Mouse (Mus musculus) limb, embryonic 12.5 days (tissue): ENCODE measurements around the gene Ensa. TPM values are rescaled to one million over a fixed set of nuclear protein-coding genes. Genes with fewer than 3 reads are reported as not detected.
"Not testable (repeated sequence)": the region's sequence is repeated elsewhere in the genome, so short reads cannot be mapped to it uniquely, and the experiment has no call there.

Source experiments
- ATAC-seq: fragments of 200-750 bp; cut with Nextera tagmentation; 2 replicates; pipeline ENCODE4 v1.8.0; 2017; ENCODE audit warnings: low read depth, moderate TSS enrichment; ENCODE audit not compliant: insufficient number of reproducible peaks, insufficient read depth, low FRiP score, low TSS enrichment
- H3K27ac ChIP-seq: fragments of 300-500 bp; sonication (generic); 2 replicates; pipeline ENCODE4 v1.5.1; 2016; ENCODE audit warnings: mild to moderate bottlenecking, moderate library complexity
- H3K27me3 ChIP-seq: fragments of 300-500 bp; sonication (generic); 2 replicates; pipeline ENCODE4 v1.6.1; 2016; ENCODE audit warnings: mild to moderate bottlenecking, moderate library complexity
- H3K36me3 ChIP-seq: fragments of 300-500 bp; sonication (generic); 2 replicates; pipeline ENCODE4 v1.6.1; 2016; ENCODE audit warnings: mild to moderate bottlenecking, moderate library complexity
- H3K4me1 ChIP-seq: fragments of 300-500 bp; sonication (generic); replicated peaks from 2 replicates; pipeline ENCODE4 v1.6.1; 2016
- H3K4me2 ChIP-seq: fragments of 300-500 bp; sonication (generic); 2 replicates; pipeline ENCODE4 v1.6.1; 2016; ENCODE audit warnings: mild to moderate bottlenecking, moderate library complexity
- H3K4me3 ChIP-seq: fragments of 300-500 bp; sonication (generic); replicated peaks from 2 replicates; pipeline ENCODE4 v1.5.1; 2016; ENCODE audit warnings: mild to moderate bottlenecking
- H3K9ac ChIP-seq: fragments of 300-500 bp; sonication (generic); replicated peaks from 2 replicates; pipeline ENCODE4 v1.6.1; 2016; ENCODE audit warnings: mild to moderate bottlenecking, moderate library complexity
- H3K9me3 ChIP-seq: fragments of 300-500 bp; sonication (generic); 2 replicates; pipeline ENCODE4 v1.6.1; 2016; ENCODE audit warnings: mild to moderate bottlenecking, moderate library complexity
- WGBS: fragments of 180-500 bp; shearing (Covaris S2); methylation state at CpG from one replicate; pipeline ENCODE4 v1.1.7; 2016; 5-methylcytosine and 5-hydroxymethylcytosine counted together
- polyA plus RNA-seq: library from polyadenylated mRNA; unstranded; fragments of >200 nt; fragmentation: Nextera tagmentation; extraction: Ambion mirVana; gene quantifications from 2 replicates; pipeline ENCODE4 v1.2.1, GENCODE M21; 2016

The Ensa gene
- 82.6 and 90.0 TPM in 2 replicates for polyA plus RNA-seq

DNA sequence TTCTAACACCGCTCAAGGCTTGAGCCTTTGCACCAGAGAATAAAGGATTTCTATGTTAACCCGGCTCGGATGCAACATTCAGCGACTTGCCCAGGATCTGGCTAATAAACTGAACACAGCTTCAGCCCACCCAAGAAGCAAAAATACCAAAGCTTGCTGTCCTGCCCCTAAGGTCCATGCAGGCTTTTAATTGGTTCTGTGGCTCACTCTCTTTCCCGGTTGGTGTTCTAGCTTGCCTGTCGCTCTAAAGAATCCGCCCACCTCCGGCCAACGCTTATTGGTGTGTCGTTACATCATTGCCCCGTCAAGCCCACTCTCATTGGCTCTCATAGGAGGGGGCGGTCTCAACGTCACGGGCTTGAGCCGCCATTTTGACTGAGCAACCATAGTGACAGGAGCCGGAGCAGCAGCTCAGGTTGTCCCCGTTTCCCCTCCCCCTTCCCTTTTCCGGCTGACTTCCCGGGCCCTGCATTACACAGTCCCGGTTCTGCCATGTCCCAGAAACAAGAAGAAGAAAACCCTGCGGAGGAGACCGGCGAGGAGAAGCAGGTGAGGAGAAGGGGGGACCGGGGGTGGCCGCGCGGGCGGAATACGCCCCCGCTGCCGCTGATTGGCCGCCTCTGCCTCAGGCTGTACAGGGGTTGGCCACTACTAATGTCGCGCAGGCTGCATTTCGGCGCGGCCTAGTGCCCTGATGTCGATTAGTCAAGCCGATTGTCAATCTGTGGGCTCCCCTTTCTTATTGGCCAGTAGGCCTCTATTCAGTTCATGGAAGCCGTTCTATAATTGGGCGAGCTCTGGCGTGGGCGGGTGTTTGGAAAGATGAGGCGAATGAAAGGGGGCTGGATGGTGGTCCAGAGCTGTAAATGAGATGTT lies at the start of gene Ensa:
Gene Ensa, plus strand, starts transcription at position 366 of the 876 bp plus-strand sequence.
- under 1% methylated on average over 44 of the region's 44 CpGs for WGBS
- Histone ChIP-seq H3K4me2 (peak within 1 kb of the TSS; percentile 86), H3K4me3 (peak within 1 kb of the TSS; percentile 62), H3K36me3 (peaks cover 42% of the 10 kb centered on the region), H3K27me3 (no peaks in the 10 kb centered on the region), H3K4me1 (peaks cover 22% of the 10 kb centered on the region), H3K9ac (peak within 1 kb of the TSS; percentile 50), H3K9me3 (no peaks in the 10 kb centered on the region), H3K27ac (peak within 1 kb of the TSS; percentile 92)
- peak; percentile 99 for ATAC-seq

DNA sequence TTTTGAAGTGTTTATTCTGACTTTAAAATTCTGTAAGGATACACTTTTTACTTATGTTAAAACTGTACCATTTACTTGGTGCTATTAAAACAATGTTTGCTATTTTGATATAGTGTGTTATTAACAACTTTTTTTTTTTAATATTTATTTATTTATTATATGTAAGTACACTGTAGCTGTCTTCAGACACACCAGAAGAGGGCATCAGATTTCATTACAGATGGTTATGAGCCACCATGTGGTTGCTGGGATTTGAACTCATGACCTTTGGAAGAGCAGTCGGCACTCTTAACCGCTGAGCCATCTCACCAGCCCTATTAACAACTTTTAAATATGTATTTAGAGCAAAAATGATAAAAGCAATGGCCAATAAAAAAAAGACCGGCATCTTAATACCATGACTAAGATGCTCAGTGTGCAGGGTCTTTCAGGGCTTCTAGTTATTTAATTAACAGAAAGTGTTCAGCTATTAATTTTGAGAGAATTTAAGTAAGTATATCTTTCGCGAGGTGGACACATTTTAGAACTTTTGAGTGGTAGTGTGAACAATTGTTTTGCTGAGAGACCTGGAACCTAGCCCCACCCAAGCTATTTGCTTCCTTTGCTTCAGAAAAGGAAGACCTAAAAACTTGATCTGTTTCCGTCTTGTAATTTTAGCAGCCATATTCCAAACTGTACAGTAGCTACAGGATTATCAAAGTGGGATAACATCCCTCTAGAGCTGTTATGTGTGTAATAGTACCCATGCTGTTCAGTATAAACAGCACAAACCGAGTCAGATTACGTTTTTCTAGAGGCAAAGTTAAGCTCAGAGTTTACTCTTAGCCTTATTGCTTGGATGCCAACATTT lies 36.8 kb upstream of the Ensa start:
- H3K27me3 ChIP-seq = no peaks in the 10 kb centered on the region
- H3K9me3 ChIP-seq = no peaks in the 10 kb centered on the region
- H3K36me3 ChIP-seq = peaks cover 9% of the 10 kb centered on the region
- H3K9ac ChIP-seq = no peak overlapping the region
- 53% methylated on average over 8 of the region's 8 CpGs for WGBS
- ATAC-seq = peak; percentile 21; the same call in 1 of the 2 replicates
- peak overlapping the region; percentile 69 for H3K4me3 ChIP-seq
- peaks cover 5% of the 10 kb centered on the region; the same call in 1 of the 2 replicates for H3K4me1 ChIP-seq
- H3K4me2 ChIP-seq = peak overlapping the region; percentile 62
- no peak overlapping the region for H3K27ac ChIP-seq

DNA sequence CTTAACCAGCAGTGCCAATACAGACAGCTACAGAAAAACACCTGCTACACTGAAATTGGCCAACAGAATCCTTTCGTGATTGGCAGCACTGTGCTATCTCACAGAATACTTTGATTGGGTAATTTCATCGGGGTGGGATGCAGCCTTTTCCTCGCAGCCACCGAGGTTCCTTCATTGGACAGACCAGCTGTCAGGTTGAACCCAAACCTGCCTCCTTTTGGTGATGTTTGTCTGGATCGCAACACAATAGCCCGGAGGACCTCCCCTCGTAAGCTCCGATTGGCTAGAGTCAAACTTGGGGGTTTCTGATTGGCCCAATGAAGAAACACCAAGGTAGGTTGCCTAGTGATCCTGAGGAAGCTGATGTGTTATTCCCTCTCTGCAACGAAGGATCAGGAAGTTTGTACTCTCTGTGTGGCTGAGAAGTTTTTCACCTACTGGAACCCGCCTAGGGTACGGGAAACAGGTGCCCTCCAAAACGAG lies 36.1 kb upstream of the Ensa start, which contains the start of gene Golph3l:
Gene Golph3l, plus strand, starts transcription at position 331 of the 483 bp plus-strand sequence.
- peak within 1 kb of the TSS; percentile 78 for H3K27ac ChIP-seq
- peak; percentile 100 for ATAC-seq
- 0% methylated on average over 12 of the region's 12 CpGs for WGBS

DNA sequence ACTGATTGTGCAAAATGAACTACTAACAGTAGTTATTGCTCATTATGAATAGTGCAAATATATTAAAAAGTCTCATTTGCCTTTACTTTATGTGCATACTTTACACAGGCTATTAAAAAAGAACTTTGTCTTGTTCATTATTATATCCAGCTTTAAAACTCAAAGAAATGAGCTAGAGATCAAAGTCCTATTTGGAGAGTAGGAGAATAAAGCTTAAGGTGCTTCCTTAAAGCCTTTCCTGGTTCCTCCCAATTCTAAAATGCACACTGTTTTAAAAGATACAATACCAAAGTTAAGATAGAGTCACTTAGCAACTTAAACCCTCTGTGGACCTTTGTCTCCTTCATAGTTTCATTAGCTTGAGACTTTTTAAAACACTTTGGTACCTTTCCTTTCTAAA lies 26.1 kb upstream of the Ensa start:
- Histone ChIP-seq H3K9me3 (no peaks in the 10 kb centered on the region), H3K9ac (no peak overlapping the region), H3K4me3 (no peak overlapping the region), H3K4me1 (no peaks in the 10 kb centered on the region), H3K36me3 (peaks cover 29% of the 10 kb centered on the region), H3K4me2 (no peak overlapping the region), H3K27ac (no peak overlapping the region), H3K27me3 (no peaks in the 10 kb centered on the region)
- ATAC-seq = no peak

More for the DNA sequence above, 36.1 kb upstream of the Ensa start, which contains the start of gene Golph3l:
- Histone ChIP-seq H3K4me2 (peak within 1 kb of the TSS; percentile 62), H3K4me3 (peak within 1 kb of the TSS; percentile 69), H3K9me3 (no peaks in the 10 kb centered on the region), H3K9ac (peak within 1 kb of the TSS; percentile 64), H3K4me1 (peaks cover 5% of the 10 kb centered on the region; the same call in 1 of the 2 replicates), H3K27me3 (no peaks in the 10 kb centered on the region), H3K36me3 (peaks cover 16% of the 10 kb centered on the region)

DNA sequence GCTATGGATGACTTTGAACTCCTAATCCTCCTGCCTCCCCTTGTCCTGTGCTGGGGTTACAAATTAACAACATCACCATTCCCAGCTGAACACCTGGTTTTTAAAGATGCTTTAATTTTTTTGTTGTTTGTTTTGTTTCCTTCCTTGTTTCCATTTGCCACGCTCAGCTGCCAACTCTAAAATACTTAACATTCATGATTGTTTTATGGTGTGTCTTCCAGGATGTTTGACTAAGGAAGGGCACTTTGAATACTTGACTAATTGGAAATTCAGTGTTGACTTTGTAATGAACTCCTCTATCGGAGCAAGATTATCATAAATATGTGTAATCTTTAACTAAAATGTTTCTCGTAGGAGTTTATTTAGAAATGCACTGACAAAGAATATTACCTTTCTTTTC lies 23.5 kb upstream of the Ensa start:
- H3K9ac ChIP-seq = no peak overlapping the region
- H3K4me1 ChIP-seq = no peaks in the 10 kb centered on the region
- no peak for ATAC-seq
- H3K4me3 ChIP-seq = no peak overlapping the region
- peaks cover 21% of the 10 kb centered on the region for H3K36me3 ChIP-seq
- 94% methylated on average over 3 of the region's 3 CpGs for WGBS
- no peak overlapping the region for H3K4me2 ChIP-seq
- no peaks in the 10 kb centered on the region for H3K27me3 ChIP-seq
- H3K27ac ChIP-seq = no peak overlapping the region
- no peaks in the 10 kb centered on the region for H3K9me3 ChIP-seq

DNA sequence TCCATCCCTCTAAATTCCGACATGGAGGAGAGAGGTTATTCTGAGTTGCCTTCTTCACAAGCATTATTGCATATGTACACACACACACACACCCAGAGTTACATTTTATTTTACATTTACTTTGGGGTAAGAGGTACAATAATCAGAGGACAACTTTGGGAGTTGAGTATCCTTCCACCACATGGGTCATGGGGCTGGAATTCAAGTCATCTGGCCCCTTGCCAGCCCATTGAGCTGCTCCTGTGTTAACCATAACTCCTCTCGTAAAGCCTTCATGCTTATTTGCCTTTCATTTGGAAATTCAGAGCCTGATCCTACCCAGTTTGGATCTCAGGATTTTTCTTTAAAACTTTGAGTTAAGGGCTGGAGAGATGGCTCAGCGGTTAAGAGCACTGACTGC lies 18.7 kb upstream of the Ensa start:
- WGBS = 85% methylated on average over 3 of the region's 3 CpGs
- no peak overlapping the region for H3K9ac ChIP-seq
- H3K9me3 ChIP-seq = no peaks in the 10 kb centered on the region
- no peak overlapping the region for H3K4me3 ChIP-seq
- H3K4me1 ChIP-seq = no peaks in the 10 kb centered on the region
- no peak overlapping the region for H3K4me2 ChIP-seq
- H3K36me3 ChIP-seq = peaks cover 51% of the 10 kb centered on the region
- no peak overlapping the region for H3K27ac ChIP-seq
- no peaks in the 10 kb centered on the region for H3K27me3 ChIP-seq
- ATAC-seq = no peak

DNA sequence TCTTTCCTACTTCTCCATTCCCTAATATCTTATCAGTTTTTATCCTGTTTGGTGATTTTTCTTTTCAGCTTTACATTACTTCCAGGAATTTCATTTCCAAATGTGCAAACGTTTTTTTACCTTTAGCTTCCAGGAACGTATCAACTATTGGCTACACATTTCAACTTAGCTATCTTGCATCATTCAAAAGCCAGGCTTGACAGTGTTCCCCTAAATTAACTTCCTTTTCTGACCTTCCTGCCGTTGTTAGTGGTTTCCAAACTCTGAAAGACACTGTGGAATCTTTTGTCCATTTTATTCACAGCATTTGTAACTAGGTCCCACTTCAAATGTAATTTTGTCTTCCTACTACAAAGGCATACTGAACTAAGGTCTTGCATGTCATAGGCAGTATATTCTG lies 15.6 kb upstream of the Ensa start:
- Histone ChIP-seq H3K4me3 (no peak overlapping the region), H3K9me3 (no peaks in the 10 kb centered on the region), H3K9ac (no peak overlapping the region), H3K27ac (no peak overlapping the region), H3K36me3 (peaks cover 58% of the 10 kb centered on the region), H3K4me2 (no peak overlapping the region), H3K4me1 (no peaks in the 10 kb centered on the region), H3K27me3 (no peaks in the 10 kb centered on the region)
- WGBS = 72% methylated on average over 3 of the region's 3 CpGs
- ATAC-seq = no peak

DNA sequence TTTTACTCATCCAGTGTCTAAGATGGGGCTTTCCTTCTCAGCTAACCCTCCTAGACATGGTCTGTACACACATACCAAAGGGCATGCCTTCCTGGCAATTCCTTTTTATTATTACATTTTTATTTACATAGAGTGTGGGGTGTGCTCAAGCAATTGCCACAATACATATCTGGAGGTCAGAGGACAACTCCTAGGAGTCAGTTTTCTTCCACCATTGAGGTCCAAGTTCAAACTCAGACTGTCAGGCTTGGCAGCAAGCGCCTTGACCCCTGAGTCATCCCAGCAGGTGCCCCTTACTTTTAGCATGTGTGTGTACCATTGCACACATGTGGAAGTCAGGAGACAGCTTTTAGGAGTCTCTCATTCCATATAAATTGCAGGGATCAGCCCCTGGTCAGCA lies 10.8 kb upstream of the Ensa start:
- no peak overlapping the region for H3K9ac ChIP-seq
- H3K9me3 ChIP-seq = no peaks in the 10 kb centered on the region
- ATAC-seq = no peak
- H3K36me3 ChIP-seq = peaks cover 61% of the 10 kb centered on the region
- H3K27ac ChIP-seq = no peak overlapping the region
- no peaks in the 10 kb centered on the region for H3K27me3 ChIP-seq
- H3K4me3 ChIP-seq = no peak overlapping the region
- H3K4me2 ChIP-seq = no peak overlapping the region
- WGBS = 95% methylated on average over 1 of the region's 1 CpGs
- no peaks in the 10 kb centered on the region for H3K4me1 ChIP-seq

DNA sequence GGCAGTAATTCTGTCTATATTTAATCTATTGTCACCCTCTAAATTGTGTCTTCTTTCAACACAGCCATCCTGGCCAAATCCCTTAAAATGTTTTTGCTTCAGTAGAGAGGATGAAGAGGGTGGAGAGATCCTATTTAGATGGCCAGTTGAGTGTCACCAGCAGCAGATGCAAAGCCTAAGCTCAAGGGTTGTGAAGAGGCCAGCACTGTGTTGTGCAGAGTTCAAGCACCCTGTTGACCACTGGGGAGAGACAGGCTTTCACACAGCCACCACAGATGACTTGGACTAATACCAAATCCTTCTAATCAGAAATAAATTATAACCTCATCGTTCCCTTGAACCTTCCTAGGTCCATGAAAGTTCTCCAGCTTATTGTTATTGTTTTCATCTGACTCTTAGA lies 6.3 kb upstream of the Ensa start:
- Histone ChIP-seq H3K9me3 (no peaks in the 10 kb centered on the region), H3K27me3 (no peaks in the 10 kb centered on the region), H3K4me1 (peaks cover 3% of the 10 kb centered on the region), H3K36me3 (peaks cover 54% of the 10 kb centered on the region), H3K4me2 (no peak overlapping the region), H3K4me3 (no peak overlapping the region), H3K27ac (no peak overlapping the region), H3K9ac (no peak overlapping the region)
- ATAC-seq = no peak
- WGBS = 82% methylated on average over 1 of the region's 1 CpGs

DNA sequence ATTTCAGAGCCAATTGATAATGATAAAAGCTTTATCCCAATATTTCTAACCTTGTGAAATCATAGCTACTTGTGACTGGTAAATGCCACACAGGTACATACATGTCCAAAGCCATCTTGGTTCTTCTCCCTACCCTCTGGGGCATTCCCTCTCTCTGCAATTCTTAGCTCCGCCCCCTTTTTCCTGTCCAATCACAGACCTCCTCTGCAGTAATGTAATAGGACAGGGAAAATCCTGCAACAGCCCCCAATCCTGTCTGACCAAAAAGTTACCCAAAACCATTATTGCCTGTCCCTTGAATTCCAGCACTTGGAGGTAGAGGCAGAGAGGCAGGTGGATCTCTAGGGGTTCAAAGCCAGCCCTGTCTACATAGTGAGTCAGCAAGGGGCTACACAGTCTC lies 3.6 kb upstream of the Ensa start:
- Histone ChIP-seq H3K27ac (no peak overlapping the region), H3K4me2 (no peak overlapping the region), H3K9me3 (no peaks in the 10 kb centered on the region), H3K4me1 (peaks cover 20% of the 10 kb centered on the region), H3K4me3 (no peak overlapping the region), H3K27me3 (no peaks in the 10 kb centered on the region), H3K36me3 (peaks cover 38% of the 10 kb centered on the region), H3K9ac (no peak overlapping the region)
- ATAC-seq = no peak
- WGBS = 93% methylated on average over 1 of the region's 1 CpGs

DNA sequence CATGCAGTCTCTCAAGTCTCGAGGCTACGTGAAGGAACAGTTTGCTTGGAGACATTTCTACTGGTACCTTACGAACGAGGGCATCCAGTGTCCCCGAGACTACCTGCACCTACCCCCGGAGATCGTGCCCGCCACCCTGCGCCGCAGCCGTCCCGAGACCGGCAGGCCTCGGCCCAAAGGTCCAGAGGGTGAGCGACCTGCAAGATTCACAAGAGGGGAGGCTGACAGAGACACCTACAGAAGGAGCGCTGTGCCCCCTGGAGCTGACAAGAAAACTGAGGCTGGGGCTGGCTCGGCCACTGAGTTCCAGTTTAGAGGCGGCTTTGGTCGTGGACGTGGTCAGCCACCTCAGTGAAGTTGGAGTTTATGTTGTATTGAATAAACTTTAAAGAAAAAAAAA lies 2.4 kb upstream of the Ensa start:
- WGBS = 95% methylated on average over 20 of the region's 20 CpGs
- Histone ChIP-seq H3K4me1 (peaks cover 22% of the 10 kb centered on the region), H3K36me3 (peaks cover 38% of the 10 kb centered on the region)
- not testable (repeated sequence) for H3K27ac ChIP-seq, H3K27me3 ChIP-seq, ATAC-seq, H3K4me2 ChIP-seq, H3K9me3 ChIP-seq, H3K4me3 ChIP-seq, H3K9ac ChIP-seq
